Mouse (Mus musculus): ENCODE measurements around the gene Zmiz1. TPM values are rescaled to one million over a fixed set of nuclear protein-coding genes. Genes with fewer than 3 reads are reported as not detected.

Gene Zmiz1
- polyA plus RNA-seq, 1 experiment: 52.6 TPM

GRCm38 (mm10) chr14:25451699-25452632 is 7.0 kb upstream of the Zmiz1 start:
- no peak overlapping the region for H3K4me3 ChIP-seq (replicated peaks; ENCODE audit: extremely low read depth, low read depth, low read length)
- no peak for DNase-seq
- H3K4me1 ChIP-seq (ENCODE audit: control insufficient read depth, insufficient read depth, low read length): peaks cover 20% of the 10 kb centered on the region
- no peak for TF ChIP-seq CTCF (IDR thresholded peaks at IDR 0.05; ENCODE audit: insufficient read depth, low read length)
- no peak for TF ChIP-seq POLR2A (IDR thresholded peaks at IDR 0.05; ENCODE audit: borderline replicate concordance, extremely low read depth, low read depth, low read length)
- WGBS: 57% methylated on average over 10 of the region's 10 CpGs

DNA sequence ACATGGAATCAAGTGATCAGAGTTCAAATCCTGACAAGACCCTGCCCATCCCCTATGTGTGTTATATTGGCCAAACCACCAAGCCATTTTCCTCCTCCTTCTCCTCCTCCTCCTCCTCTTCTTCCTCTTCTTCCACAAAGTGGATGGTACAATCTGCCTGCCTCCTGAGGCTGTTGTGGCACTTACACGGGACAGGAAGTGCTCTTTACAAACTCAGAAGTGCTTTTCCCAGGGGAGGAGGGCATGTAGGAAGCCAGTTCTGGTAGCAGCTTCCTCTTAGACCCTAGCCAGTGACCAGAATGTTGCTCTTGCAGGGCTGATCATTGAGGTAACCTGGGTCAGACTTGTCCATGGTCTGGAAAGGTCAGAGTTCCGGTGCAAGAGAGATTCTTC is 6.4 kb upstream of the Zmiz1 start:
- H3K4me3 ChIP-seq (replicated peaks; ENCODE audit: extremely low read depth, low read depth, low read length): no peak overlapping the region
- TF ChIP-seq POLR2A (IDR thresholded peaks at IDR 0.05; ENCODE audit: borderline replicate concordance, extremely low read depth, low read depth, low read length): no peak
- TF ChIP-seq CTCF (IDR thresholded peaks at IDR 0.05; ENCODE audit: insufficient read depth, low read length): no peak
- DNase-seq: no peak
- peaks cover 16% of the 10 kb centered on the region for H3K4me1 ChIP-seq (ENCODE audit: control insufficient read depth, insufficient read depth, low read length)
- WGBS: 37% methylated on average over 2 of the region's 2 CpGs

DNA sequence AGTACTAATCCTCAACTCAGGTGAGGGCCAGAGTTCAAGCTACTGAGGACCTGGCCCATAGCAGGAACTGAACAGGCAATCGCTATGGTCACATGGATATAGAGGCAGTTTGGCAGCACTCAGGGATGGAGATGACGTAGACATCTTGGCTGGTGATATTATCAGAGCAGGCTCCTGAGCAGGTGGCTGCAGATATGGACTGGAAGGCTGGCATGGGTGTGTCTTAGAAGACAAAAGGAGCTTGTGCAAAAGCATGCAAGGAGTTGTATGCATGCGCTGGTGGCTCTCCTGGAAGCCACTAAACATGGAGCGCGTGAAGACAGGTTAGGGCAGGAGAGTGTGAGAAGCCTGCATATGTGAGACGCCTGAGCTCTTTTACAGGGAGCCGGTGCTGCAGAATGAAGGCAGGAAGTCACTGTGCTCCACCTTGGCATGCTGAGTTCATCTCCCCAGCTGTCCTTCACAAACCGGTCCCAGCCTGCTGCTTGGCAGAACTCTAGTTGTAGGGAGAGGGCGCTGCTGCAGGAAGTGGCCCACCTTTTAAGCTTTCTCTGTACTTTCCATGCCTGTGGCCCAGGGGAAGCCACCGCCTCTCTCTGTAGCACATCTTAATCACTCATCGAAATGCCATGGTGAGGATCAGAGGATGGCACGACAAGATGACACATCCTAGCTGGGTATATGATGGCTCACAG is 4.8 kb upstream of the Zmiz1 start:
- peak; percentile 11 for DNase-seq
- Histone ChIP-seq H3K4me3 (replicated peaks; ENCODE audit: extremely low read depth, low read depth, low read length) (no peak overlapping the region), H3K4me1 (ENCODE audit: control insufficient read depth, insufficient read depth, low read length) (peaks cover 16% of the 10 kb centered on the region)
- no peak for TF ChIP-seq CTCF (IDR thresholded peaks at IDR 0.05; ENCODE audit: insufficient read depth, low read length)
- TF ChIP-seq POLR2A (IDR thresholded peaks at IDR 0.05; ENCODE audit: borderline replicate concordance, extremely low read depth, low read depth, low read length): no peak
- 60% methylated on average over 12 of the region's 12 CpGs for WGBS

GRCm38 (mm10) chr14:25456666-25457433 is 2.1 kb upstream of the Zmiz1 start:
- WGBS: 10% methylated on average over 17 of the region's 17 CpGs
- no peak for TF ChIP-seq CTCF (IDR thresholded peaks at IDR 0.05; ENCODE audit: insufficient read depth, low read length)
- no peak for TF ChIP-seq POLR2A (IDR thresholded peaks at IDR 0.05; ENCODE audit: borderline replicate concordance, extremely low read depth, low read depth, low read length)
- peaks cover 11% of the 10 kb centered on the region for H3K4me1 ChIP-seq (ENCODE audit: control insufficient read depth, insufficient read depth, low read length)
- peak overlapping the region; percentile 78 for H3K4me3 ChIP-seq (replicated peaks; ENCODE audit: extremely low read depth, low read depth, low read length)
- peak; percentile 33 for DNase-seq

GRCm38 (mm10) chr14:25457434-25457957 is 1.5 kb upstream of the Zmiz1 start:
- H3K4me1 ChIP-seq (ENCODE audit: control insufficient read depth, insufficient read depth, low read length): peaks cover 12% of the 10 kb centered on the region
- H3K4me3 ChIP-seq (replicated peaks; ENCODE audit: extremely low read depth, low read depth, low read length): peak overlapping the region; percentile 78
- WGBS: under 1% methylated on average over 51 of the region's 52 CpGs
- TF ChIP-seq CTCF (IDR thresholded peaks at IDR 0.05; ENCODE audit: insufficient read depth, low read length) (no peak), POLR2A (IDR thresholded peaks at IDR 0.05; ENCODE audit: borderline replicate concordance, extremely low read depth, low read depth, low read length) (no peak)
- peak; percentile 99 for DNase-seq

DNA sequence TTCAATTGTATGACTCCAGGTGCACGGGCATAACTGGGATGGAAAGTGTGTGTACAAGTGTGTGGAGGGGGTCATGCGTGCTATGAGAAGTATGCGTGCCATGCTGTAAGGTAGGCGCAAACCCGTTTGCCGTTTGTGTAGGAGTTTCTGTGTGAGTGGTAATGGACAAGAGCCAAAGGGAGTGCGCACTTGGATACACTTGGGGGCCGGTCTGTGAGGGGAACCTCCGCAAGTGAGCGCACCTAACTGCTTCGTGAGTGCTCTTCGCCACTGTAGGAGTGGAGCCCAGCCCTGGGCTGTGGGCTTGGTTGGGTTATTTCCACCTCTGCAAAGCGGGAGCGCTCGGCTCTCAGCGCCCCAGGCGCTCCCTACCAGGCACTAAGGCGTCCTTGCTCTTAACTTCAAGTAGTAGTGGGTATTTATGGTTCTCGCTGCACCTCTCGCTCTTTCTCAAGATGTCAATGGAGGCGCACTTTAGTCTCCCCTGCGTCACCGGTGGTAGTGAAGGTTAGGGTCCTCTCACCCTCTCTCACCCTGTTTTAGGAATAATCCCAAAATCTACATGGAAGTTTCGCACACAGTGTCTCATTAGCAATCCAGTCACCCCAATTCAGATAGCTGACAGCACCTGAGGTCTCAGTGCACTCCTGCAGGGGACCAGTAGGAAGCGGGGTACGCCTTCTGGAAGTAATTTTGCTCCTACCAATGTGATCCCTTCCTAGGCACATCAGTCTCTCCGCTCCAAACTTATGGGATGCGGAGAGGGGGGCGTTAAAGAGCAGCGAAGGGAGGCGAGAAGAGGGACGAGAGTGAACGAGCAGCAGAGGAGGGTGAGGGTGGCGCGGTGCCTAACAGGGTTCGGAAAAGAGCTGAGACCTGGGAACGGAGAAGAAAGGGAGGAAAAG is 622 bp upstream of the Zmiz1 start:
- under 1% methylated on average over 37 of the region's 37 CpGs for WGBS
- Histone ChIP-seq H3K4me3 (replicated peaks; ENCODE audit: extremely low read depth, low read depth, low read length) (peak overlapping the region; percentile 78), H3K4me1 (ENCODE audit: control insufficient read depth, insufficient read depth, low read length) (peaks cover 10% of the 10 kb centered on the region)
- TF ChIP-seq POLR2A (IDR thresholded peaks at IDR 0.05; ENCODE audit: borderline replicate concordance, extremely low read depth, low read depth, low read length) (0 out of 2 replicates have a peak, but pooled peaks have one; percentile 19), CTCF (IDR thresholded peaks at IDR 0.05; ENCODE audit: insufficient read depth, low read length) (no peak)
- peak; percentile 70 for DNase-seq

- 0% methylated on average over 69 of the region's 69 CpGs for WGBS
- peak overlapping the region; percentile 82 for H3K4me3 ChIP-seq (replicated peaks; ENCODE audit: extremely low read depth, low read depth, low read length)
- peaks cover 17% of the 10 kb centered on the region for H3K4me1 ChIP-seq (ENCODE audit: control insufficient read depth, insufficient read depth, low read length)
- no peak for DNase-seq
- no peak for TF ChIP-seq POLR2A (IDR thresholded peaks at IDR 0.05; ENCODE audit: borderline replicate concordance, extremely low read depth, low read depth, low read length)
- TF ChIP-seq CTCF (IDR thresholded peaks at IDR 0.05; ENCODE audit: insufficient read depth, low read length): peak; percentile 19; the same call in 1 of the 2 replicates
Measured at GRCm38 (mm10) chr14:25459394-25459997, 511 bp downstream of the Zmiz1 start.
